Mouse (Mus musculus) cerebellum, adult (tissue): ENCODE data around the gene Ank.

ENCODE experiments used
- ATAC-seq: cut with Nextera tagmentation; 2 replicates; pipeline ENCODE4 v1.9.2; 2017; ENCODE audit warnings: mild to moderate bottlenecking, moderate library complexity, mixed read lengths; ENCODE audit not compliant: insufficient number of reproducible peaks, low FRiP score, low TSS enrichment

Ank gene

DNA sequence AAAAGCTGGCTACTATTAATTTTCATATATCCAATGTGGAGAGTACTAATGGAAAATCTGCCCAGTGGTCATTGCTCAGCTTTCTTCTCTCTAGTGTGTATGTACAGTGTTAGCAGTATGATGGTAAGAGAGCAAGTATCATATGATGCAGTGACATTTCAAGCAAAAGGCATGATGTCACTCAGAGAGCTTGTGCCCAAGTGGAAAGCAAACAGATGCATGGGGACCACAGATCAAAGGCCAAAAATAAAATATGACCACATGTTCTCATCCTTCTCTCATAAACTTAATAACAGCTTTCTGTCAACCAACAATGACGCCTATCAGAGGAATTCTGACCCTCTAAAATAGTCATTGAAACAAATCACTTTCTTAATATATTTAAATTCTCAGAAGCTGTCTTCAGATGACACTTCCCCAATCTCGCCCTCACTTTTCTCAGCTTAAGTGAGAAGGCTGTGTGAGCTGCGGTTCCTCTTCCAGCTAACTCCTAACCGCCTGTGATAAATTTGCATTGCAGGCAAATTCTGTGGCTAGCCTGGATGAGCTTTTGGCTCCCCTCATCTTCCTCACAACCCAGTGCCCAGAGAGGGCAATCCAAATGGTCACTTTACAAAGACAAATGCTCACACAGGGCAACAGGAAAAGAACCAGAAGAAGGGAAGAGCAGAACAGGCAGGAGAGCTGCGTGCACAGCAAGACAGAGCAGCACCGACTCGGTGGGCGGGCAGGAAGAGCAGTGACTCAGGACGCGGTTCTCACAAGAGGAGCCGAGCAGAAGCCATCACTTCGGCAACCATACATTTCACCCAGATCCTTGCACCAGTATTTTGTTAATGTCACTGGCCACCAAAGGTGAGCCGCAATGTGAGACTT lies 158.8 kb downstream of the Ank start:
- peak; percentile 47 for ATAC-seq

DNA sequence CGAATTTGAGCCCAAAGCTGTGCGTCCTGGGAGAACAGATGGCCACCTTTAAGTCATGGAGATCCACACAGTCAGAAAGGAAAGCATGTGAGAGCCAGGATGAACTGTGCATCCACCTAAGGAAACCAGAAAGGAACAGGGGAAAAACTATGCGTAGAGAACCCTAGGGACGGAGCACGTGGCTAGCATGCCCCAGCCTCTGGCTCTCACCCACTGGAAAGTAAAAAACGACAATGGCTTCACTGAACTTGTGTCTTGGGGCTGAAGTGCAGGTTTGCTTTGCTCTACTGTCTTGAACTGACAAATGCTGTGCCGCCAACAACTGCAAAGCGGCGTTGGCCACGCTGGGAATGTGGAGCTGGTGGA lies 159.4 kb downstream of the Ank start:
- ATAC-seq, result peak; percentile 2; the same call in 1 of the 2 replicates

DNA sequence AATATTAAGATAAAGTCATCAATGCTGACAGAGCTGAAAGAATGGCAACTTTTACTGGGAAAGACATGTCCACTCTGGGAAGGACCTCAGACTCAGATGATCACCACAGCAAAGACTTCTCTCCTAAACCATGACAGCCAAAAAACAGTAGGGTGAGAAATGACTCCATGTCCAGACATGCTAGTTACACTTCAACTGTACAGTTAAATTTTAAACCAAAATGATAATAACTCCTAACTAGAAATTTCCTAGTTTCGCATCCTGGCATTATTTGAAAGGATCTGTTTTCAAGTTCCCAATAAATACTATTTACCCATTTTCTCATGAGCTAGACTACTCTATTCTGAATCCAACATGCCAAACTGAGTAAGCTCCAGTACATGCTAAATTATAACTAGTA lies 159.8 kb downstream of the Ank start:
- no peak for ATAC-seq

DNA sequence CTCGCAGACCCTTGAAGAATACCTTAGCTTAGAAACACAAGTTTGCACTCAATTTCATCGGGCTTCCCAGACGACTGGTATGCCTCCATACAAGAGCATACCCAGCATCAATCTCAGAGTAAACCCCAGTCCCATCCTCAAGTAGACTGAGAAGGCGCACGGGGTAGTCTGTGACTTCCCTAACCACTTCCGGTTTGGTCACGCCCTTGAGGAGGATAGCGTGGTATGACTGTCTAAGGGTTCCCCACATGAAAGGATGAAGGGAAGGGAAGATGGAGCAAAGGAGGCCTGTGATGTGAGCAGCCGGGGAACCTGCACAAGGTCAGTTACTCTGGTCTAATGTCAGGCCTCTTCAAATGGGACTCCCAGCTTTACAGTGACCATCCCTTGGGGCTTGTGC lies 161.3 kb downstream of the Ank start:
- ATAC-seq, result no peak

DNA sequence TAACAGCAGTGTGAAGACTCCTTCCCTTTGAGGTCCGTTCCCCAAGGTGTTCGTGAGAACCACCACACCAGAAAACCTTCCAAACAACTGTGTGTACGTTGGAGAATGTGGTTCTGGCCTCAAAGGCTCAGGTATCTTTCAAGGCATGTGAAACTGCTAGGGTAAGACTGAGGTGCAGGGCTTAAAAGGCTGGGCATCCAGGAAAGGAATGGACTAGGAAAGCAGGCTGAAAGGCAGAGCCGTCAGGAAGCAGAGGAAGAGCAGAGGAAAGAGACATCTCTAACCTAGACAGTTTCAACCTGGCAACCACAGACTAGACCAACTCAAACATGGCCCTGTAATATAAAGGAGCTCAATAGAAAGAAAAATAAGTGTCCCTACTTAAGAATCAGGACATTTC lies 162.6 kb downstream of the Ank start:
- ATAC-seq, result no peak

DNA sequence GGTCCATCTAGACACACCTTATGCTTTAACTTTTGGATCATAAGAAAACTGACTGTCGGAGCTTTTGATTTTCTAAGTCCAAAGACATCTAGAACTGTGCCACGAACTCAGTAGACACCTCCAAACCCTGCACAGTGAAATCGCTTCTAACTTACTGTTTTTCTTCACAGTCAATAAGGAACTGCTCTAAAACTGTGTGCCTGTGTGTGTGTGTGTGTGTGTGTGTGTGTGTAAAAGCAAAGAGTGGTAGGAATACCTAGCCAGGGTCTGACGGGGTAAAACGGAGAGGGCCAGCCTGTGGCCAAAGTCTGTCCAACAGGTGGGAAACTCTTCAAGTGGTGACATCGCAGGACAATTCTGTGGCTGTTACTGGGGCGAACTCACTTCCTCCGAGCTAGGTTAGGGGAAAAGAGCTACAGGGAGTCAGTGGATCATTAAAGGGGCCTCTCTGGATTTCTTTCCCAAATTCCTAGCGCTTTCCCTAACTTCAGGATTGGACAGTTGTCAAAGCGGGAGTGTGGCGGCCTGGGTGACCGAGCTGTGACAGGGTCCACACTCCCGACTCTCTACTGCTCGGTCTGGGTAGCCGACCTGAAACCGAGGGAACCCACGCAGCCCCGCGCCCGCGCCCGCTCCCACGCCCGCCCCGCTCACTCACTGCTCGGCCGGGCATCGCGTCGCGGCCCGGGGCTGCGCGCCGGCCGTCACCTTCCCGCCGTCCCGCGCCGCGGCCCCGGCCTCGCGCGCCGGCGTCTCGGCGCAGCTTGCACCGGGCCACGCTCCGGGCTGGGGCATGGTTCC lies 163.5 kb downstream of the Ank start:
- peak; percentile 41 for ATAC-seq

DNA sequence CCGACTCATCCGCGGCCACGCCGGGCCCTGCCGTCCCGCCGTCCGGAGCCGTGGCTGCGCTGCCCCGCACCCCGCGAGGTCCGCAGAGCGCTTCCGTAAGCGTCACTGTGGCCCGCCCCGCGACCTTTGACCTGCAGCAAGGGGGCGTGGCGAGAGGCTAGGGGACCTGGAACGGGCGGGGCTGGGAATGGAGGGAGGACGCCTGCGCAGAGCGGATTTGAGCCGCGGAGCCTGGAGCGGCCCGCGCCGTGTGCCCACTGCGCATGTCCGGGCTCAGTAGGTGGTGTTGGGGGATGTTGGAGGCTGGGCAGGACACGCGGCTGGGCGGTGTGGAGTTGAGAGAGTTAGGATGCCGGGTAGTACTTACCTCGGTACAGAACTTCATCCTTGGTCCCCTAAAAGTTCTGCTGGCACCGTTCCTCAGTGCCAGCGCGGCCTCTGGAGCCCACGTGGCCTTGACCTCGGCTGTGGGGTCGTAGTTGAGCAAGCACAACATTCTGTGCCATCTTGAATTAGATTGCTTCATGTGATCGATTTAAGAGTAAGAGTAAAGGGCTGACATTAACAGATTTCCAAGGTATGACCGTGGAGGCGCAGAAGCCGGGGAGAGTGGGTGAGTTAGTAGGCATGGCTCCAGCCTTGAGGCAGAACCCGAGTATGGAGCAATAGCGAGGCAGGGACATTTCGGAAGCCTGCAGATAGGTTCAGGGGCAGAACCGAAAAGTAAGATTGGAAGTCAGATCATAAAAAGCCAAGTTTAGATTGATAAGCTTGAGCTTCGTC lies 164.3 kb downstream of the Ank start, which contains the start of gene Otulin:
TSS of gene Otulin (minus strand) at position 93 of the 783 bp plus-strand sequence.
- peak; percentile 89 for ATAC-seq

DNA sequence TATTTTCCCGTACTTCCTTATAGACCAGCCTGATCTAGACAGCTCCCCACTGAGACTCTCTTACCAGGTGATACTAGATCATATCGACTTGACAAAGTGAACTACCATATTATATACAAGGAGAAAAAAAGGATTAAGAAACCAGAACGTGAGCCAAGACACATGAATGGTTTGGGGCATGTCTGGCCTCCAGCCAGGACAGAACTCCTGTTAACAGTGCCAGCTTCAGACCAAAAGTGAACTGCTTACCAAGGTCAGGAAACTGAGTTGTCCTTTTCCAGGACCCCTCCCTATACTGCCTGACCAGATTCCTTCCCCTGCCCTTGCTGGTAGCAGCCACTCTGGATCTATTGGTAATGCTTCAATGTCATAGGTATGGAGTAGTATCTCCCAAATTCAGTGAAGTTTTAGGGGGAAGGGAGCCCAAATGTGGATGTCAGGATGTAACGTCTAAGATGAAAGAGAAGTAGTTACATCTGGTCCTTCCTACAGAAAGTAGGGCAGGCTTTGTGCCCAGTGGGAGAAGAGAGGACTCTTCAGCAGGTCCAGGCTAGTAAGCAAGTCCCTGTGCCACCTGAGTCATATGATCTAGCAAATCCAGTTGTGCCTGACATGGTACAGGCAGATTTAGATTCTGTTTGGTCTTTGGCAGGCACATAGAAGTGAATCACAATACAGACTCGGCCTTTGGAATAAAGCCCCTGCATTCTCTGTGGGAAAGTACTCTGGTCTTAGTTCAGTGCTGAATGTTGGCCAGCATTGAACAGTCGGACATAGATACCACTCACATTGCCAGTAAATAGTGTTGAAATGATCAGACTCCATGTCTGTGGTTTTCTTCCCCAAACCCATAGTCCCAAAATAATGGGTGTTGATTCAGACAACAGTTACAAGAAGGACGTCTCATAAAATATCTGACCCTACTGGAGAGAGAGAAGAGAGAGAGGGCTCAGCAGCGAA lies 167.7 kb downstream of the Ank start:
- ATAC-seq, result no peak

DNA sequence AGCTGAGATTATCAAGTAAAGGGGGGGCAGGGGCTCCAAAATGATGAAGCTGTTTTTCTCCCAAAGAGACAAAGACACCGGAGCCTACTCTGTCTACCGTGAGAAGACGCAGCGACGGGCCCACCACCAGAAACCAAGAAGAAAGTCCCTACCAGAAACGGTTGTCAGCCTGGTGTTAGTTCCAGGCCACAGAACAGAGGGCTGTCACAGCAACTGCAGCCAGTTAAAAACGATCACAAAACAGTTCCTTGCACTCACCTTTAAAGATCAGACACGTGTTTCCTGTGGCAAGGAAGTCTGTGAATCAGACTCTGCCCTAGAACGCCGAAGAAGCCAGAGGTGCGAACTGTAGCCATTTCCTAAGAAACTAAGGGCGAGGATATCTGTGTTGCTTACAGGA lies 174.7 kb downstream of the Ank start:
- ATAC-seq, result no peak

DNA sequence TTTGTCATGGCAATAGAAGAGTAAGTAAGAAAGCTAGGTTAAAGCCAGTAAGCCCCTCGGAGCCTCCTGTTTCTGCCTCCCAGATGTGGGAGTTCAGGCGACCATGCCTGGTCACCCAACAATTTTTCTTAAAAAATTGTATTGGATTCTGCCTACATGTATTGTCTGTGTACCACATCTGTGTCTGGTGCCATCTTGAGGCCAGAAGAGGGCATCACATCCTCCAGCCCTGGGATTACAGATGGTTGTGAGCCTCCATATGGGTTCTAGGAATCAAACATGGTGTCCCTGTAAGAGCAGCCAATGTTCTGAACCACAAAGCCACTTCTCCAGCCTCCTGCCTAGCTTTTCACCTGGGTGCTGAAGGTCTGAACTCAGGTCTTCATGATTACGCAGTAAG lies 176.4 kb downstream of the Ank start:
- 0 out of 2 replicates have a peak, but pooled peaks have one; percentile 49 for ATAC-seq
